Mouse (Mus musculus) stomach, embryonic 15.5 days (tissue): ENCODE results near the gene Gm45623. TPM values are rescaled to one million over a fixed set of nuclear protein-coding genes. Genes with fewer than 3 reads are reported as not detected.

Source experiments
- ATAC-seq: fragments of 200-750 bp; cut with Nextera tagmentation; 2 replicates; pipeline ENCODE4 v1.8.0; 2017; ENCODE audit warnings: low read depth, moderate number of reproducible peaks, moderate TSS enrichment; ENCODE audit not compliant: insufficient read depth, low FRiP score
- H3K27ac ChIP-seq: fragments of 300-500 bp; sonication (generic); 2 replicates; pipeline ENCODE4 v1.5.1; 2015; ENCODE audit warnings: mild to moderate bottlenecking, inconsistent platforms
- H3K27me3 ChIP-seq: fragments of 300-500 bp; sonication (generic); replicated peaks from 2 replicates; pipeline ENCODE4 v1.6.1; 2015; ENCODE audit warnings: inconsistent platforms
- H3K36me3 ChIP-seq: fragments of 300-500 bp; sonication (generic); 2 replicates; pipeline ENCODE4 v1.6.1; 2015; ENCODE audit warnings: inconsistent platforms
- H3K4me1 ChIP-seq: fragments of 300-500 bp; sonication (generic); 2 replicates; pipeline ENCODE4 v1.6.1; 2015; ENCODE audit warnings: inconsistent platforms
- H3K4me2 ChIP-seq: fragments of 300-500 bp; sonication (generic); 2 replicates; pipeline ENCODE4 v1.6.1; 2015; ENCODE audit warnings: mild to moderate bottlenecking, inconsistent platforms
- H3K4me3 ChIP-seq: fragments of 300-500 bp; sonication (generic); replicated peaks from 2 replicates; pipeline ENCODE4 v1.5.1; 2015; ENCODE audit warnings: inconsistent platforms
- H3K9ac ChIP-seq: fragments of 300-500 bp; sonication (generic); 2 replicates; pipeline ENCODE4 v1.6.1; 2015; ENCODE audit warnings: inconsistent platforms
- H3K9me3 ChIP-seq: fragments of 300-500 bp; sonication (generic); 2 replicates; pipeline ENCODE4 v1.6.1; 2016; ENCODE audit warnings: inconsistent platforms
- WGBS: fragments of 180-500 bp; shearing (Covaris S2); methylation state at CpG from one replicate; pipeline ENCODE4 v1.1.7; 2015; 5-methylcytosine and 5-hydroxymethylcytosine counted together
- polyA plus RNA-seq: library from polyadenylated mRNA; unstranded; fragments of >200 nt; fragmentation: Nextera tagmentation; extraction: Ambion mirVana; gene quantifications from 2 replicates; pipeline ENCODE4 v1.2.1, GENCODE M21; 2015

Gene Gm45623
- polyA plus RNA-seq, 1 experiment from 2014 or later = 4.0 TPM

- no peak for ATAC-seq
- Histone ChIP-seq H3K4me3 (no peak overlapping the region), H3K4me2 (no peak overlapping the region), H3K36me3 (no peaks in the 10 kb centered on the region), H3K9me3 (no peaks in the 10 kb centered on the region), H3K27me3 (no peaks in the 10 kb centered on the region), H3K27ac (no peak overlapping the region), H3K4me1 (0 out of 2 replicates have a peak, but pooled peaks cover under 1% of the 10 kb centered on the region), H3K9ac (no peak overlapping the region)
- 74% methylated on average over 5 of the region's 5 CpGs for WGBS
Observed at GRCm38 (mm10) chr13:56770786-56771185, 17.2 kb upstream of the Gm45623 start.

- H3K27ac ChIP-seq = no peak overlapping the region
- 46% methylated on average over 1 of the region's 1 CpGs for WGBS
- no peaks in the 10 kb centered on the region for H3K36me3 ChIP-seq
- ATAC-seq = no peak
- H3K27me3 ChIP-seq = no peaks in the 10 kb centered on the region
- H3K4me1 ChIP-seq = 0 out of 2 replicates have a peak, but pooled peaks cover 7% of the 10 kb centered on the region
- H3K9ac ChIP-seq = no peak overlapping the region
- H3K9me3 ChIP-seq = no peaks in the 10 kb centered on the region
- H3K4me3 ChIP-seq = no peak overlapping the region
- no peak overlapping the region for H3K4me2 ChIP-seq
Observed at GRCm38 (mm10) chr13:56770136-56770578, 16.5 kb upstream of the Gm45623 start.

- no peak for ATAC-seq
- Histone ChIP-seq H3K9ac (no peak overlapping the region), H3K4me2 (no peak overlapping the region), H3K27me3 (no peaks in the 10 kb centered on the region), H3K27ac (no peak overlapping the region), H3K36me3 (no peaks in the 10 kb centered on the region), H3K4me1 (0 out of 2 replicates have a peak, but pooled peaks cover 10% of the 10 kb centered on the region), H3K4me3 (no peak overlapping the region), H3K9me3 (no peaks in the 10 kb centered on the region)
- 38% methylated on average over 4 of the region's 4 CpGs for WGBS
Observed at GRCm38 (mm10) chr13:56769431-56769830, 15.8 kb upstream of the Gm45623 start.

- H3K27me3 ChIP-seq = no peaks in the 10 kb centered on the region
- no peaks in the 10 kb centered on the region for H3K9me3 ChIP-seq
- H3K9ac ChIP-seq = no peak overlapping the region
- no peaks in the 10 kb centered on the region for H3K36me3 ChIP-seq
- H3K27ac ChIP-seq = no peak overlapping the region; the same call in 1 of the 2 replicates
- no peak overlapping the region for H3K4me2 ChIP-seq
- 30% methylated on average over 5 of the region's 5 CpGs for WGBS
- ATAC-seq = no peak
- no peak overlapping the region for H3K4me3 ChIP-seq
- H3K4me1 ChIP-seq = 0 out of 2 replicates have a peak, but pooled peaks cover 10% of the 10 kb centered on the region
Observed at GRCm38 (mm10) chr13:56766211-56766610, 12.6 kb upstream of the Gm45623 start.

- Histone ChIP-seq H3K27me3 (no peaks in the 10 kb centered on the region), H3K4me1 (0 out of 2 replicates have a peak, but pooled peaks cover 10% of the 10 kb centered on the region), H3K27ac (no peak overlapping the region; the same call in 1 of the 2 replicates), H3K9me3 (no peaks in the 10 kb centered on the region), H3K9ac (no peak overlapping the region), H3K36me3 (no peaks in the 10 kb centered on the region), H3K4me3 (peak overlapping the region; percentile 17), H3K4me2 (peak overlapping the region; percentile 38)
- no peak for ATAC-seq
- 29% methylated on average over 25 of the region's 25 CpGs for WGBS
Observed at GRCm38 (mm10) chr13:56765284-56766032, 11.8 kb upstream of the Gm45623 start.

GRCm38 (mm10) chr13:56762446-56763229 lies 9.0 kb upstream of the Gm45623 start:
- 0 out of 2 replicates have a peak, but pooled peaks cover 10% of the 10 kb centered on the region for H3K4me1 ChIP-seq
- no peak overlapping the region for H3K9ac ChIP-seq
- no peaks in the 10 kb centered on the region for H3K27me3 ChIP-seq
- 29% methylated on average over 13 of the region's 13 CpGs for WGBS
- H3K4me3 ChIP-seq = no peak overlapping the region
- ATAC-seq = no peak
- H3K36me3 ChIP-seq = no peaks in the 10 kb centered on the region
- no peak overlapping the region for H3K4me2 ChIP-seq
- H3K9me3 ChIP-seq = no peaks in the 10 kb centered on the region
- no peak overlapping the region for H3K27ac ChIP-seq

- peaks cover 12% of the 10 kb centered on the region for H3K4me1 ChIP-seq
- H3K4me2 ChIP-seq = no peak overlapping the region
- H3K27ac ChIP-seq = no peak overlapping the region
- no peak overlapping the region for H3K4me3 ChIP-seq
- no peaks in the 10 kb centered on the region for H3K36me3 ChIP-seq
- 26% methylated on average over 6 of the region's 6 CpGs for WGBS
- peak; percentile 19; the same call in 1 of the 2 replicates for ATAC-seq
- no peak overlapping the region for H3K9ac ChIP-seq
- H3K27me3 ChIP-seq = peaks cover 14% of the 10 kb centered on the region
- H3K9me3 ChIP-seq = no peaks in the 10 kb centered on the region
Observed at GRCm38 (mm10) chr13:56758492-56758891, 4.9 kb upstream of the Gm45623 start.

- Histone ChIP-seq H3K27ac (peak overlapping the region; percentile 29), H3K4me2 (peak overlapping the region; percentile 21; the same call in 1 of the 2 replicates), H3K4me1 (peaks cover 22% of the 10 kb centered on the region), H3K9me3 (no peaks in the 10 kb centered on the region), H3K4me3 (no peak overlapping the region), H3K27me3 (peaks cover 26% of the 10 kb centered on the region), H3K36me3 (no peaks in the 10 kb centered on the region), H3K9ac (no peak overlapping the region)
- WGBS = 29% methylated on average over 12 of the region's 12 CpGs
- ATAC-seq = peak; percentile 11
Observed at GRCm38 (mm10) chr13:56757201-56757600, 3.6 kb upstream of the Gm45623 start.

- no peak overlapping the region for H3K4me2 ChIP-seq
- H3K9ac ChIP-seq = no peak overlapping the region
- WGBS = 50% methylated on average over 6 of the region's 6 CpGs
- peak overlapping the region; percentile 66; the same call in 1 of the 2 replicates for H3K27ac ChIP-seq
- peaks cover 26% of the 10 kb centered on the region for H3K27me3 ChIP-seq
- peak; percentile 67 for ATAC-seq
- H3K4me3 ChIP-seq = no peak overlapping the region
- H3K9me3 ChIP-seq = no peaks in the 10 kb centered on the region
- peaks cover 22% of the 10 kb centered on the region for H3K4me1 ChIP-seq
- H3K36me3 ChIP-seq = no peaks in the 10 kb centered on the region
Observed at GRCm38 (mm10) chr13:56755871-56756270, 2.2 kb upstream of the Gm45623 start.

- 2% methylated on average over 40 of the region's 41 CpGs for WGBS
- no peaks in the 10 kb centered on the region for H3K9me3 ChIP-seq
- H3K36me3 ChIP-seq = no peaks in the 10 kb centered on the region
- ATAC-seq = no peak
- peaks cover 22% of the 10 kb centered on the region for H3K4me1 ChIP-seq
- H3K27ac ChIP-seq = no peak overlapping the region
- H3K27me3 ChIP-seq = peaks cover 26% of the 10 kb centered on the region
- peak overlapping the region; percentile 46 for H3K4me3 ChIP-seq
- H3K4me2 ChIP-seq = peak overlapping the region; percentile 96
- peak overlapping the region; percentile 16; the same call in 1 of the 2 replicates for H3K9ac ChIP-seq
Observed at GRCm38 (mm10) chr13:56752474-56753191, 994 bp downstream of the Gm45623 start.

GRCm38 (mm10) chr13:56751774-56752173 lies 1.9 kb downstream of the Gm45623 start:
- ATAC-seq = no peak
- Histone ChIP-seq H3K4me3 (peak overlapping the region; percentile 46; the same call in 1 of the 2 replicates), H3K9ac (no peak overlapping the region), H3K27me3 (peaks cover 26% of the 10 kb centered on the region), H3K9me3 (no peaks in the 10 kb centered on the region), H3K36me3 (no peaks in the 10 kb centered on the region), H3K4me2 (peak overlapping the region; percentile 96; the same call in 1 of the 2 replicates), H3K4me1 (peaks cover 20% of the 10 kb centered on the region), H3K27ac (no peak overlapping the region)
- WGBS = 54% methylated on average over 5 of the region's 5 CpGs
